Mouse (Mus musculus): ENCODE data around the gene Pex3.
"Not testable (repeated sequence)": the region's sequence is repeated elsewhere in the genome, so short reads cannot be mapped to it uniquely, and the experiment has no call there.

Pex3 gene

GRCm38 (mm10) chr10:13528155-13528554, 24.8 kb downstream of the Pex3 start:
- DNase-seq, result no peak

GRCm38 (mm10) chr10:13521857-13522256, 31.1 kb downstream of the Pex3 start:
- no peak for DNase-seq

GRCm38 (mm10) chr10:13502371-13502770, 50.6 kb downstream of the Pex3 start:
- DNase-seq, result no peak

- DNase-seq, result not testable (repeated sequence)
These were observed 51.4 kb downstream of the Pex3 start for GRCm38 (mm10) chr10:13501533-13501932.

- peak; percentile 81 for DNase-seq
These were observed 51.9 kb downstream of the Pex3 start for GRCm38 (mm10) chr10:13500938-13501496.

- DNase-seq, result no peak
These were observed 52.5 kb downstream of the Pex3 start for GRCm38 (mm10) chr10:13500473-13500872.

- DNase-seq, result no peak
These were observed 53.6 kb downstream of the Pex3 start, which contains the start of gene Fuca2 for GRCm38 (mm10) chr10:13499331-13499730. Fuca2 (plus strand) TSS chr10:13499540.

- DNase-seq, result no peak
These were observed 56.6 kb downstream of the Pex3 start for GRCm38 (mm10) chr10:13496315-13496714.

GRCm38 (mm10) chr10:13493978-13494686, 58.8 kb downstream of the Pex3 start:
- DNase-seq, result no peak

- no peak for DNase-seq
These were observed 63.3 kb downstream of the Pex3 start for GRCm38 (mm10) chr10:13489671-13490070.

GRCm38 (mm10) chr10:13485958-13486357, 67.0 kb downstream of the Pex3 start:
- DNase-seq, result no peak

GRCm38 (mm10) chr10:13479341-13479740, 73.6 kb downstream of the Pex3 start:
- DNase-seq, result no peak

GRCm38 (mm10) chr10:13475121-13475520, 77.8 kb downstream of the Pex3 start:
- no peak for DNase-seq

- DNase-seq, result no peak
These were observed 78.4 kb downstream of the Pex3 start for GRCm38 (mm10) chr10:13474568-13474955.
